Mouse (Mus musculus): ENCODE measurements around the gene Tln1.

- no peak for TF ChIP-seq CTCF (IDR thresholded peaks at IDR 0.05; ENCODE audit: low read depth)
- TF ChIP-seq EP300 (IDR thresholded peaks at IDR 0.05; ENCODE audit: low read depth): no peak
Observed at GRCm38 (mm10) chr4:43506536-43507185, 55.8 kb downstream of the Tln1 start, which contains the start of gene Car9.
